Mouse (Mus musculus): ENCODE measurements at regions not wholly inside any gene's neighbourhood (a gene's known extent, or its start where the extent isn't known, plus 50 kb on each side); places are given as distances from the start of the nearest gene placed in this dataset.

GRCm38 (mm10) chrX:21293666-21294065 is 118.2 kb upstream of the Gm21876 start:
- H3K36me3 ChIP-seq = no peaks in the 10 kb centered on the region
- no peak overlapping the region for H3K27ac ChIP-seq
- no peak for ATAC-seq (ENCODE audit: low FRiP score, low read depth)
- H3K9me3 ChIP-seq = no peaks in the 10 kb centered on the region
- 18% methylated on average over 5 of the region's 5 CpGs for WGBS
- H3K4me1 ChIP-seq = no peaks in the 10 kb centered on the region
- no peak overlapping the region for H3K9ac ChIP-seq
- no peaks in the 10 kb centered on the region for H3K27me3 ChIP-seq (replicated peaks)
- H3K4me3 ChIP-seq = no peak overlapping the region
- no peak overlapping the region for H3K4me2 ChIP-seq (replicated peaks)

GRCm38 (mm10) chrX:21295460-21295859 is 120.0 kb upstream of the Gm21876 start:
- H3K9me3 ChIP-seq = no peaks in the 10 kb centered on the region
- H3K27me3 ChIP-seq (replicated peaks) = no peaks in the 10 kb centered on the region
- H3K36me3 ChIP-seq = no peaks in the 10 kb centered on the region
- ATAC-seq (ENCODE audit: low FRiP score, low read depth) = no peak
- no peaks in the 10 kb centered on the region for H3K4me1 ChIP-seq
- no peak overlapping the region for H3K4me3 ChIP-seq
- 24% methylated on average over 1 of the region's 1 CpGs for WGBS
- H3K27ac ChIP-seq = no peak overlapping the region
- no peak overlapping the region for H3K4me2 ChIP-seq (replicated peaks)
- H3K9ac ChIP-seq = no peak overlapping the region

- ATAC-seq (ENCODE audit: low FRiP score, low read depth) = no peak
- Histone ChIP-seq H3K4me3 (no peak overlapping the region), H3K4me1 (no peaks in the 10 kb centered on the region), H3K9ac (no peak overlapping the region), H3K36me3 (no peaks in the 10 kb centered on the region), H3K9me3 (0 out of 2 replicates have a peak, but pooled peaks cover 7% of the 10 kb centered on the region), H3K27me3 (replicated peaks) (no peaks in the 10 kb centered on the region), H3K27ac (no peak overlapping the region), H3K4me2 (replicated peaks) (no peak overlapping the region)
- WGBS = 75% methylated on average over 6 of the region's 6 CpGs
Measured at GRCm38 (mm10) chrX:21297349-21297748, 121.9 kb upstream of the Gm21876 start.

DNA sequence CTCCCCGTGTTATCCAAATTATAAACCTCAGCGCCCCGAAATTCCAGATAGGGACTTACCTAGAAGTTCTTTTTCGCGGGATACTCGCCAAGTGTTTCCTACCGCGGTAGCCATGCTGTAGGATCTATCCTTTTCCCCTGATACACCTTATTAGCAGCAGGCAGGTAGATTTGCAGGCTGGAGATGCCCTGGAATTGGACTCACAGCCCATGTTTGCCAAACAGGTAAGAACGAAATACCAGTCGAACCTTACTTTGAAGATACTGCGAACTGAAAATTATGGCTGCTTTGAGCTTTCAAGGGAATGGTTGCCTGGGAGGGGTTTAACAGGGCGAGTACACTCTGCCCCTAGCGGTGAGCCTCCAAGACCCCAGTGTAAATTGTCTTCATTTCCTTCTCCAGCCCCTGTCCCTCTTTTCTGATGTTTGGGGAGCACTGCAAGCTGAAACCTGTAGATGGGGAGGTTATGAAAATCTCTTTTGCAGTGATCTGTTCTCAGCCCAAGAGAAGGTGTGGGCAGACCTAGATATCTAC is 149.8 kb upstream of the Agtr2 start:
- H3K36me3 ChIP-seq = no peaks in the 10 kb centered on the region
- no peak for ATAC-seq (ENCODE audit: low FRiP score, low read depth)
- 29% methylated on average over 13 of the region's 13 CpGs for WGBS
- peak overlapping the region; percentile 48 for H3K4me2 ChIP-seq (replicated peaks)
- H3K9ac ChIP-seq = no peak overlapping the region
- no peaks in the 10 kb centered on the region for H3K27me3 ChIP-seq (replicated peaks)
- H3K4me3 ChIP-seq = peak overlapping the region; percentile 19; the same call in 1 of the 2 replicates
- H3K4me1 ChIP-seq = no peaks in the 10 kb centered on the region
- H3K9me3 ChIP-seq = no peaks in the 10 kb centered on the region
- H3K27ac ChIP-seq = no peak overlapping the region

DNA sequence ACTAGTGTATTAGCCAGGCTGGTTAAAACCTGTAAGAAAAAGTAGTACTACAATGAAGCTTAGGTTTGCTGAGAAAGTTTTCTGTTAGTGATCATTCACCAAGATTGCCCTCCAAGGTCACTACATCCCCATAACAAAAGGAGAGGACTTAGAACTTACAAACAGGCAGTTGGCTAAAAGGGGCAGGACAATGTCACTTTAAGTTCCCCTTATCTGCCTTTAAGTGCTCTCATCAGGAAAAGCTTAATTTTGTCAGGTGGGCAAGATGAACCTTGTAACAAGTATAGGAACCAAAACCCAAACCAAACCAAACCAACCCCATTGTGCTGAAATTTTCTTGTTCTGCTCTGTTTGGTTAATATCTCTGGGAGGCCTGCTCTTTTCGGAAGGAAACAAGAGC is 139.9 kb upstream of the Agtr2 start:
- Histone ChIP-seq H3K36me3 (no peaks in the 10 kb centered on the region), H3K27ac (no peak overlapping the region), H3K4me1 (no peaks in the 10 kb centered on the region), H3K4me3 (no peak overlapping the region), H3K4me2 (replicated peaks) (no peak overlapping the region), H3K9me3 (no peaks in the 10 kb centered on the region), H3K27me3 (replicated peaks) (no peaks in the 10 kb centered on the region), H3K9ac (no peak overlapping the region)
- WGBS = 54% methylated on average over 1 of the region's 1 CpGs
- no peak for ATAC-seq (ENCODE audit: low FRiP score, low read depth)

DNA sequence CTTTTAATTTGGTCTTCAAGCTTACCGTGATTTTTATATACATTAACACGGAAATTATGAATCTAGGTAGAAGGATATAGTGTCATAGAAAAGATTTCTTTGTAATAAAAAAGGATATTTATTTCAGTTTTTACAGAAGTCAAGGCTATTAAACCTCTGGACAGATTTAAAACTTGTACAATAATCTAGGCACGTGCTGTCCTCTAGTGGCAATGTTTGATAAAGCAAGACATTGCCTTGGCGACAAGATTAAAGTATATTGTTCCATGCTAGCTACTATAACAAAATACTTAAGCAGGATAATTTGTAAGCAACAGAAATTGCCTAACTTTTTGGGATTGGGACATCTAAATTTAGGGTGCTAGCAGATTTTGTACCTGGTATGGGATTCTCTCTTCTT is 133.8 kb upstream of the Agtr2 start:
- no peaks in the 10 kb centered on the region for H3K4me1 ChIP-seq
- no peak overlapping the region for H3K4me2 ChIP-seq (replicated peaks)
- ATAC-seq (ENCODE audit: low FRiP score, low read depth) = no peak
- H3K4me3 ChIP-seq = no peak overlapping the region
- H3K9ac ChIP-seq = no peak overlapping the region
- H3K27me3 ChIP-seq (replicated peaks) = no peaks in the 10 kb centered on the region
- H3K36me3 ChIP-seq = no peaks in the 10 kb centered on the region
- no peak overlapping the region for H3K27ac ChIP-seq
- no peaks in the 10 kb centered on the region for H3K9me3 ChIP-seq
- 31% methylated on average over 4 of the region's 4 CpGs for WGBS

- H3K4me3 ChIP-seq = no peak overlapping the region
Measured at GRCm38 (mm10) chrX:21352350-21352749, 132.0 kb upstream of the Agtr2 start.

GRCm38 (mm10) chrX:21360771-21361667 is 123.3 kb upstream of the Agtr2 start:
- WGBS = 20% methylated on average over 43 of the region's 43 CpGs

More at GRCm38 (mm10) chrX:21352350-21352749, 132.0 kb upstream of the Agtr2 start:
- Histone ChIP-seq H3K27me3 (replicated peaks) (no peaks in the 10 kb centered on the region), H3K36me3 (no peaks in the 10 kb centered on the region), H3K27ac (no peak overlapping the region), H3K4me2 (replicated peaks) (no peak overlapping the region), H3K9ac (no peak overlapping the region), H3K4me1 (no peaks in the 10 kb centered on the region), H3K9me3 (no peaks in the 10 kb centered on the region)
- ATAC-seq (ENCODE audit: low FRiP score, low read depth) = no peak
- WGBS = 50% methylated on average over 3 of the region's 3 CpGs

DNA sequence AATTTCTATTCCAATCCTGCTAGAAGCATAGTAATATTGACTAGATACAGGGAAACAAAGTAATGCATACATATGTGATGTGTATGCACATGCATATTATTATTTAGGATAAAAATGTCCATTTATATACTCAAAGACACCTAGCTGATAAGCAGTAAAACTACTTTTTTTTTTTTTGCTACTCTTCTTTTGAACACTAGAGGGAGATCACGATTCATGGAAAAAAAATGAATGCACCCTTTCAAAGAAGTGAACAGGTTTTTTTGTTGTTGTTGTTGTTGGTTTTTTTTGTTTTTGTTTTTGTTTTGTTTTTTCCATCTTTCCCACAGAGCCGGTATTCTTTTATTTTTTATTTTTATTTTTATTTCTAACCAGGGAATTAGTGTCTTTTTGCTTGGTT is 99.1 kb upstream of the Agtr2 start:
- H3K4me3 ChIP-seq = no peak overlapping the region
- H3K9ac ChIP-seq = no peak overlapping the region
- H3K27me3 ChIP-seq (replicated peaks) = no peaks in the 10 kb centered on the region
- no peaks in the 10 kb centered on the region for H3K9me3 ChIP-seq
- H3K4me1 ChIP-seq = no peaks in the 10 kb centered on the region
- no peak overlapping the region for H3K27ac ChIP-seq
- 18% methylated on average over 2 of the region's 2 CpGs for WGBS
- ATAC-seq (ENCODE audit: low FRiP score, low read depth) = no peak
- no peaks in the 10 kb centered on the region for H3K36me3 ChIP-seq
- no peak overlapping the region for H3K4me2 ChIP-seq (replicated peaks)

More at GRCm38 (mm10) chrX:21360771-21361667, 123.3 kb upstream of the Agtr2 start:
- Histone ChIP-seq H3K36me3 (no peaks in the 10 kb centered on the region), H3K9me3 (no peaks in the 10 kb centered on the region), H3K4me1 (no peaks in the 10 kb centered on the region), H3K27ac (no peak overlapping the region; the same call in 1 of the 2 replicates), H3K9ac (peak overlapping the region; percentile 38; the same call in 1 of the 2 replicates), H3K4me3 (peak overlapping the region; percentile 39), H3K4me2 (replicated peaks) (peak overlapping the region; percentile 62), H3K27me3 (replicated peaks) (no peaks in the 10 kb centered on the region)
- ATAC-seq (ENCODE audit: low FRiP score, low read depth) = peak; percentile 94

GRCm38 (mm10) chrX:21389992-21390391 is 94.4 kb upstream of the Agtr2 start:
- no peak for ATAC-seq (ENCODE audit: low FRiP score, low read depth)
- Histone ChIP-seq H3K9ac (no peak overlapping the region), H3K4me2 (replicated peaks) (no peak overlapping the region), H3K36me3 (no peaks in the 10 kb centered on the region), H3K4me1 (no peaks in the 10 kb centered on the region), H3K27me3 (replicated peaks) (no peaks in the 10 kb centered on the region), H3K4me3 (no peak overlapping the region), H3K27ac (no peak overlapping the region), H3K9me3 (no peaks in the 10 kb centered on the region)
- 73% methylated on average over 1 of the region's 1 CpGs for WGBS

- Histone ChIP-seq H3K27me3 (replicated peaks) (no peaks in the 10 kb centered on the region), H3K27ac (no peak overlapping the region), H3K36me3 (no peaks in the 10 kb centered on the region), H3K9ac (no peak overlapping the region), H3K4me2 (replicated peaks) (no peak overlapping the region), H3K9me3 (no peaks in the 10 kb centered on the region), H3K4me3 (no peak overlapping the region), H3K4me1 (no peaks in the 10 kb centered on the region)
- ATAC-seq (ENCODE audit: low FRiP score, low read depth) = no peak
- 80% methylated on average over 10 of the region's 10 CpGs for WGBS
Measured at GRCm38 (mm10) chrX:21393212-21393611, 91.1 kb upstream of the Agtr2 start.

GRCm38 (mm10) chrX:21424797-21425196 is 59.5 kb upstream of the Agtr2 start:
- no peaks in the 10 kb centered on the region for H3K9me3 ChIP-seq
- H3K27me3 ChIP-seq (replicated peaks) = no peaks in the 10 kb centered on the region
- WGBS = 55% methylated on average over 4 of the region's 4 CpGs
- H3K4me1 ChIP-seq = no peaks in the 10 kb centered on the region
- H3K9ac ChIP-seq = no peak overlapping the region
- H3K27ac ChIP-seq = no peak overlapping the region
- no peaks in the 10 kb centered on the region for H3K36me3 ChIP-seq
- ATAC-seq (ENCODE audit: low FRiP score, low read depth) = no peak
- no peak overlapping the region for H3K4me2 ChIP-seq (replicated peaks)
- no peak overlapping the region for H3K4me3 ChIP-seq
